Mouse (Mus musculus) limb, embryonic 12.5 days (tissue): ENCODE data around the gene Cry1. TPM values are rescaled to one million over a fixed set of nuclear protein-coding genes. Genes with fewer than 3 reads are reported as not detected.

ENCODE experiments used
- ATAC-seq: fragments of 200-750 bp; cut with Nextera tagmentation; 2 replicates; pipeline ENCODE4 v1.8.0; 2017; ENCODE audit warnings: low read depth, moderate TSS enrichment; ENCODE audit not compliant: insufficient number of reproducible peaks, insufficient read depth, low FRiP score, low TSS enrichment
- H3K27ac ChIP-seq: fragments of 300-500 bp; sonication (generic); 2 replicates; pipeline ENCODE4 v1.5.1; 2016; ENCODE audit warnings: mild to moderate bottlenecking, moderate library complexity
- H3K27me3 ChIP-seq: fragments of 300-500 bp; sonication (generic); 2 replicates; pipeline ENCODE4 v1.6.1; 2016; ENCODE audit warnings: mild to moderate bottlenecking, moderate library complexity
- H3K36me3 ChIP-seq: fragments of 300-500 bp; sonication (generic); 2 replicates; pipeline ENCODE4 v1.6.1; 2016; ENCODE audit warnings: mild to moderate bottlenecking, moderate library complexity
- H3K4me1 ChIP-seq: fragments of 300-500 bp; sonication (generic); replicated peaks from 2 replicates; pipeline ENCODE4 v1.6.1; 2016
- H3K4me2 ChIP-seq: fragments of 300-500 bp; sonication (generic); 2 replicates; pipeline ENCODE4 v1.6.1; 2016; ENCODE audit warnings: mild to moderate bottlenecking, moderate library complexity
- H3K4me3 ChIP-seq: fragments of 300-500 bp; sonication (generic); replicated peaks from 2 replicates; pipeline ENCODE4 v1.5.1; 2016; ENCODE audit warnings: mild to moderate bottlenecking
- H3K9ac ChIP-seq: fragments of 300-500 bp; sonication (generic); replicated peaks from 2 replicates; pipeline ENCODE4 v1.6.1; 2016; ENCODE audit warnings: mild to moderate bottlenecking, moderate library complexity
- H3K9me3 ChIP-seq: fragments of 300-500 bp; sonication (generic); 2 replicates; pipeline ENCODE4 v1.6.1; 2016; ENCODE audit warnings: mild to moderate bottlenecking, moderate library complexity
- WGBS: fragments of 180-500 bp; shearing (Covaris S2); methylation state at CpG from one replicate; pipeline ENCODE4 v1.1.7; 2016; 5-methylcytosine and 5-hydroxymethylcytosine counted together
- polyA plus RNA-seq: library from polyadenylated mRNA; unstranded; fragments of >200 nt; fragmentation: Nextera tagmentation; extraction: Ambion mirVana; gene quantifications from 2 replicates; pipeline ENCODE4 v1.2.1, GENCODE M21; 2016

The Cry1 gene
- 43.0 and 44.8 TPM in 2 replicates for polyA plus RNA-seq

GRCm38 (mm10) chr10:85184964-85185608 is at the start of gene Cry1:
Gene Cry1, minus strand, starts transcription at chr10:85185064.
- Histone ChIP-seq H3K27me3 (no peaks in the 10 kb centered on the region; the same call in 1 of the 2 replicates), H3K4me2 (peak within 1 kb of the TSS; percentile 96), H3K27ac (peak within 1 kb of the TSS; percentile 89), H3K36me3 (peaks cover 4% of the 10 kb centered on the region; the same call in 1 of the 2 replicates), H3K4me1 (peaks cover 8% of the 10 kb centered on the region), H3K4me3 (peak within 1 kb of the TSS; percentile 83), H3K9me3 (no peaks in the 10 kb centered on the region), H3K9ac (peak within 1 kb of the TSS; percentile 83)
- under 1% methylated on average over 75 of the region's 75 CpGs for WGBS
- peak; percentile 95 for ATAC-seq

- Histone ChIP-seq H3K9ac (no peak overlapping the region), H3K36me3 (no peaks in the 10 kb centered on the region), H3K4me1 (no peaks in the 10 kb centered on the region), H3K9me3 (no peaks in the 10 kb centered on the region), H3K27me3 (peaks cover 15% of the 10 kb centered on the region), H3K4me3 (no peak overlapping the region), H3K27ac (no peak overlapping the region), H3K4me2 (no peak overlapping the region)
- 86% methylated on average over 6 of the region's 6 CpGs for WGBS
- no peak for ATAC-seq
Measured at GRCm38 (mm10) chr10:85221771-85222050, 36.8 kb upstream of the Cry1 start.

GRCm38 (mm10) chr10:85220918-85221770 is 36.3 kb upstream of the Cry1 start:
- H3K36me3 ChIP-seq: no peaks in the 10 kb centered on the region
- H3K27ac ChIP-seq: no peak overlapping the region
- no peak overlapping the region for H3K4me3 ChIP-seq
- H3K9me3 ChIP-seq: no peaks in the 10 kb centered on the region
- no peak for ATAC-seq
- peaks cover 15% of the 10 kb centered on the region for H3K27me3 ChIP-seq
- peak overlapping the region; percentile 31; the same call in 1 of the 2 replicates for H3K4me2 ChIP-seq
- H3K4me1 ChIP-seq: no peaks in the 10 kb centered on the region
- H3K9ac ChIP-seq: no peak overlapping the region
- 32% methylated on average over 22 of the region's 22 CpGs for WGBS

GRCm38 (mm10) chr10:85214847-85215246 is 30.0 kb upstream of the Cry1 start:
- H3K27ac ChIP-seq: no peak overlapping the region
- ATAC-seq: no peak
- H3K9ac ChIP-seq: no peak overlapping the region
- H3K4me2 ChIP-seq: no peak overlapping the region
- H3K4me3 ChIP-seq: no peak overlapping the region
- peaks cover 5% of the 10 kb centered on the region; the same call in 1 of the 2 replicates for H3K9me3 ChIP-seq
- H3K36me3 ChIP-seq: no peaks in the 10 kb centered on the region
- H3K27me3 ChIP-seq: 0 out of 2 replicates have a peak, but pooled peaks cover 4% of the 10 kb centered on the region
- H3K4me1 ChIP-seq: peaks cover 4% of the 10 kb centered on the region; the same call in 1 of the 2 replicates
- WGBS: 66% methylated on average over 5 of the region's 5 CpGs

GRCm38 (mm10) chr10:85211673-85212072 is 26.8 kb upstream of the Cry1 start:
- no peak for ATAC-seq
- no peaks in the 10 kb centered on the region for H3K27me3 ChIP-seq
- H3K27ac ChIP-seq: no peak overlapping the region
- H3K9me3 ChIP-seq: peaks cover 5% of the 10 kb centered on the region; the same call in 1 of the 2 replicates
- H3K36me3 ChIP-seq: no peaks in the 10 kb centered on the region
- 92% methylated on average over 5 of the region's 5 CpGs for WGBS
- H3K4me3 ChIP-seq: no peak overlapping the region
- H3K9ac ChIP-seq: no peak overlapping the region
- no peak overlapping the region for H3K4me2 ChIP-seq
- peaks cover 4% of the 10 kb centered on the region; the same call in 1 of the 2 replicates for H3K4me1 ChIP-seq

GRCm38 (mm10) chr10:85210125-85210524 is 25.3 kb upstream of the Cry1 start:
- Histone ChIP-seq H3K27me3 (no peaks in the 10 kb centered on the region), H3K4me1 (peaks cover 1% of the 10 kb centered on the region; the same call in 1 of the 2 replicates), H3K9ac (no peak overlapping the region), H3K27ac (no peak overlapping the region), H3K36me3 (no peaks in the 10 kb centered on the region), H3K9me3 (peaks cover 5% of the 10 kb centered on the region; the same call in 1 of the 2 replicates), H3K4me2 (no peak overlapping the region), H3K4me3 (no peak overlapping the region)
- 79% methylated on average over 3 of the region's 3 CpGs for WGBS
- ATAC-seq: no peak

GRCm38 (mm10) chr10:85209119-85209605 is 24.3 kb upstream of the Cry1 start:
- Histone ChIP-seq H3K36me3 (no peaks in the 10 kb centered on the region), H3K4me2 (no peak overlapping the region), H3K27me3 (no peaks in the 10 kb centered on the region), H3K27ac (no peak overlapping the region), H3K4me3 (no peak overlapping the region), H3K9ac (no peak overlapping the region), H3K4me1 (peaks cover 2% of the 10 kb centered on the region; the same call in 1 of the 2 replicates), H3K9me3 (peaks cover 5% of the 10 kb centered on the region; the same call in 1 of the 2 replicates)
- no peak for ATAC-seq

GRCm38 (mm10) chr10:85205316-85205715 is 20.5 kb upstream of the Cry1 start:
- no peak overlapping the region for H3K4me2 ChIP-seq
- WGBS: 16% methylated on average over 2 of the region's 2 CpGs
- ATAC-seq: no peak
- peaks cover 3% of the 10 kb centered on the region; the same call in 1 of the 2 replicates for H3K4me1 ChIP-seq
- H3K9me3 ChIP-seq: no peaks in the 10 kb centered on the region
- H3K36me3 ChIP-seq: no peaks in the 10 kb centered on the region
- H3K27ac ChIP-seq: no peak overlapping the region
- H3K4me3 ChIP-seq: no peak overlapping the region
- H3K27me3 ChIP-seq: no peaks in the 10 kb centered on the region
- H3K9ac ChIP-seq: no peak overlapping the region

GRCm38 (mm10) chr10:85204255-85204855 is 19.5 kb upstream of the Cry1 start:
- Histone ChIP-seq H3K9ac (no peak overlapping the region), H3K27me3 (no peaks in the 10 kb centered on the region), H3K9me3 (no peaks in the 10 kb centered on the region), H3K36me3 (no peaks in the 10 kb centered on the region), H3K4me2 (no peak overlapping the region), H3K4me1 (peaks cover 3% of the 10 kb centered on the region; the same call in 1 of the 2 replicates), H3K27ac (no peak overlapping the region), H3K4me3 (no peak overlapping the region)
- WGBS: 27% methylated on average over 7 of the region's 7 CpGs
- no peak for ATAC-seq

- no peaks in the 10 kb centered on the region for H3K36me3 ChIP-seq
- no peaks in the 10 kb centered on the region for H3K27me3 ChIP-seq
- H3K9me3 ChIP-seq: no peaks in the 10 kb centered on the region
- no peak for ATAC-seq
- 79% methylated on average over 5 of the region's 5 CpGs for WGBS
- no peak overlapping the region for H3K9ac ChIP-seq
- H3K4me2 ChIP-seq: no peak overlapping the region
- no peak overlapping the region for H3K4me3 ChIP-seq
- H3K27ac ChIP-seq: no peak overlapping the region
- no peaks in the 10 kb centered on the region for H3K4me1 ChIP-seq
Measured at GRCm38 (mm10) chr10:85194528-85194927, 9.7 kb upstream of the Cry1 start.

- WGBS: 75% methylated on average over 3 of the region's 3 CpGs
- H3K4me3 ChIP-seq: no peak overlapping the region
Measured at GRCm38 (mm10) chr10:85193321-85193720, 8.5 kb upstream of the Cry1 start.

More at GRCm38 (mm10) chr10:85193321-85193720, 8.5 kb upstream of the Cry1 start:
- Histone ChIP-seq H3K36me3 (no peaks in the 10 kb centered on the region), H3K27ac (no peak overlapping the region), H3K4me1 (no peaks in the 10 kb centered on the region), H3K9me3 (no peaks in the 10 kb centered on the region), H3K27me3 (no peaks in the 10 kb centered on the region), H3K4me2 (no peak overlapping the region), H3K9ac (no peak overlapping the region)
- ATAC-seq: no peak
